Mouse (Mus musculus): ENCODE data around the gene Cdiptos. TPM values are rescaled to one million over a fixed set of nuclear protein-coding genes. Genes with fewer than 3 reads are reported as not detected.

The Cdiptos gene
- polyA plus RNA-seq, 1 experiment from 2014 or later: 1.6 TPM

GRCm38 (mm10) chr7:127004122-127004875 lies 28.4 kb upstream of the Cdiptos start:
- 82% methylated on average over 4 of the region's 4 CpGs for WGBS
- H3K4me1 ChIP-seq (ENCODE audit: control insufficient read depth in 2 of 2, insufficient read depth in 2 of 2, low read length in 2 of 2): peaks cover 8 to 9% of the 10 kb centered on the region in 2 experiments
- H3K9ac ChIP-seq (ENCODE audit: low read length): no peak overlapping the region
- no peak for ATAC-seq (ENCODE audit: insufficient number of reproducible peaks, insufficient read depth, low FRiP score, low read depth)
- no peak overlapping the region for H3K4me2 ChIP-seq (ENCODE audit: low read length)
- H3K36me3 ChIP-seq (ENCODE audit: control insufficient read depth, insufficient read depth, low read length): no peaks in the 10 kb centered on the region
- H3K27ac ChIP-seq (replicated peaks in 1 of 2; ENCODE audit: control insufficient read depth in 1 of 2, insufficient read depth in 1 of 2, low read depth in 2 of 2, low read length in 2 of 2): no peak overlapping the region
- H3K4me3 ChIP-seq (ENCODE audit: control insufficient read depth in 1 of 2, insufficient read depth in 1 of 2, low read depth in 1 of 2, low read length in 2 of 2): no peak overlapping the region
- H3K27me3 ChIP-seq (ENCODE audit: control insufficient read depth, insufficient read depth, low read length): no peaks in the 10 kb centered on the region
- H3K9me3 ChIP-seq (ENCODE audit: control insufficient read depth, low read length): no peaks in the 10 kb centered on the region

- peaks cover 5 to 8% of the 10 kb centered on the region in 2 experiments for H3K4me1 ChIP-seq (ENCODE audit: control insufficient read depth in 2 of 2, insufficient read depth in 2 of 2, low read length in 2 of 2)
- no peak overlapping the region for H3K9ac ChIP-seq (ENCODE audit: low read length)
- no peak overlapping the region for H3K4me3 ChIP-seq (ENCODE audit: control insufficient read depth in 1 of 2, insufficient read depth in 1 of 2, low read depth in 1 of 2, low read length in 2 of 2)
- ATAC-seq (ENCODE audit: insufficient number of reproducible peaks, insufficient read depth, low FRiP score, low read depth): no peak
- no peaks in the 10 kb centered on the region for H3K36me3 ChIP-seq (ENCODE audit: control insufficient read depth, insufficient read depth, low read length)
- H3K4me2 ChIP-seq (ENCODE audit: low read length): no peak overlapping the region
- WGBS: 90% methylated on average over 5 of the region's 5 CpGs
- H3K27me3 ChIP-seq (ENCODE audit: control insufficient read depth, insufficient read depth, low read length): no peaks in the 10 kb centered on the region
- no peak overlapping the region for H3K27ac ChIP-seq (replicated peaks in 1 of 2; ENCODE audit: control insufficient read depth in 1 of 2, insufficient read depth in 1 of 2, low read depth in 2 of 2, low read length in 2 of 2)
- no peaks in the 10 kb centered on the region for H3K9me3 ChIP-seq (ENCODE audit: control insufficient read depth, low read length)
These were observed 27.7 kb upstream of the Cdiptos start for GRCm38 (mm10) chr7:127003620-127004019.

- no peak overlapping the region for H3K27ac ChIP-seq (replicated peaks in 1 of 2; ENCODE audit: control insufficient read depth in 1 of 2, insufficient read depth in 1 of 2, low read depth in 2 of 2, low read length in 2 of 2)
- no peak for ATAC-seq (ENCODE audit: insufficient number of reproducible peaks, insufficient read depth, low FRiP score, low read depth)
- H3K4me2 ChIP-seq (ENCODE audit: low read length): no peak overlapping the region
- H3K4me3 ChIP-seq (ENCODE audit: control insufficient read depth in 1 of 2, insufficient read depth in 1 of 2, low read depth in 1 of 2, low read length in 2 of 2): no peak overlapping the region
- WGBS: 71% methylated on average over 10 of the region's 10 CpGs
- peaks cover 12% of the 10 kb centered on the region; the same call in 1 of the 2 replicates for H3K36me3 ChIP-seq (ENCODE audit: control insufficient read depth, insufficient read depth, low read length)
- no peak overlapping the region for H3K9ac ChIP-seq (ENCODE audit: low read length)
- H3K9me3 ChIP-seq (ENCODE audit: control insufficient read depth, low read length): peaks cover 4% of the 10 kb centered on the region; the same call in 1 of the 2 replicates
- no peaks in the 10 kb centered on the region for H3K4me1 ChIP-seq (ENCODE audit: control insufficient read depth in 2 of 2, insufficient read depth in 2 of 2, low read length in 2 of 2)
- H3K27me3 ChIP-seq (ENCODE audit: control insufficient read depth, insufficient read depth, low read length): no peaks in the 10 kb centered on the region
These were observed 23.7 kb upstream of the Cdiptos start for GRCm38 (mm10) chr7:126999568-126999967.

GRCm38 (mm10) chr7:126996449-126996848 lies 20.6 kb upstream of the Cdiptos start:
- 81% methylated on average over 4 of the region's 4 CpGs for WGBS
- no peak overlapping the region for H3K27ac ChIP-seq (replicated peaks in 1 of 2; ENCODE audit: control insufficient read depth in 1 of 2, insufficient read depth in 1 of 2, low read depth in 2 of 2, low read length in 2 of 2)
- H3K4me2 ChIP-seq (ENCODE audit: low read length): no peak overlapping the region
- H3K4me3 ChIP-seq (ENCODE audit: control insufficient read depth in 1 of 2, insufficient read depth in 1 of 2, low read depth in 1 of 2, low read length in 2 of 2): no peak overlapping the region
- H3K9me3 ChIP-seq (ENCODE audit: control insufficient read depth, low read length): peaks cover 4% of the 10 kb centered on the region; the same call in 1 of the 2 replicates
- H3K36me3 ChIP-seq (ENCODE audit: control insufficient read depth, insufficient read depth, low read length): peaks cover 12% of the 10 kb centered on the region; the same call in 1 of the 2 replicates
- no peaks in the 10 kb centered on the region for H3K4me1 ChIP-seq (ENCODE audit: control insufficient read depth in 2 of 2, insufficient read depth in 2 of 2, low read length in 2 of 2)
- no peak overlapping the region for H3K9ac ChIP-seq (ENCODE audit: low read length)
- ATAC-seq (ENCODE audit: insufficient number of reproducible peaks, insufficient read depth, low FRiP score, low read depth): no peak
- H3K27me3 ChIP-seq (ENCODE audit: control insufficient read depth, insufficient read depth, low read length): no peaks in the 10 kb centered on the region

- no peaks in the 10 kb centered on the region for H3K27me3 ChIP-seq (ENCODE audit: control insufficient read depth, insufficient read depth, low read length)
- 65% methylated on average over 8 of the region's 8 CpGs for WGBS
- 0 out of 2 replicates have a peak, but pooled peaks cover 2% of the 10 kb centered on the region for H3K36me3 ChIP-seq (ENCODE audit: control insufficient read depth, insufficient read depth, low read length)
- H3K9ac ChIP-seq (ENCODE audit: low read length): no peak overlapping the region
- no peak overlapping the region for H3K4me2 ChIP-seq (ENCODE audit: low read length)
- 0 out of 4 replicates have a peak, but pooled peaks cover 0 to 5% of the 10 kb centered on the region in 2 experiments for H3K4me1 ChIP-seq (ENCODE audit: control insufficient read depth in 2 of 2, insufficient read depth in 2 of 2, low read length in 2 of 2)
- H3K27ac ChIP-seq (replicated peaks in 1 of 2; ENCODE audit: control insufficient read depth in 1 of 2, insufficient read depth in 1 of 2, low read depth in 2 of 2, low read length in 2 of 2): no peak overlapping the region
- H3K4me3 ChIP-seq (ENCODE audit: control insufficient read depth in 1 of 2, insufficient read depth in 1 of 2, low read depth in 1 of 2, low read length in 2 of 2): no peak overlapping the region
- no peak for ATAC-seq (ENCODE audit: insufficient number of reproducible peaks, insufficient read depth, low FRiP score, low read depth)
- H3K9me3 ChIP-seq (ENCODE audit: control insufficient read depth, low read length): no peaks in the 10 kb centered on the region
These were observed 12.9 kb upstream of the Cdiptos start for GRCm38 (mm10) chr7:126988816-126989215.

- H3K36me3 ChIP-seq (ENCODE audit: control insufficient read depth, insufficient read depth, low read length): 0 out of 2 replicates have a peak, but pooled peaks cover 5% of the 10 kb centered on the region
- H3K4me2 ChIP-seq (ENCODE audit: low read length): no peak overlapping the region
- 0 out of 4 replicates have a peak, but pooled peaks cover 0 to 5% of the 10 kb centered on the region in 2 experiments for H3K4me1 ChIP-seq (ENCODE audit: control insufficient read depth in 2 of 2, insufficient read depth in 2 of 2, low read length in 2 of 2)
- H3K9me3 ChIP-seq (ENCODE audit: control insufficient read depth, low read length): no peaks in the 10 kb centered on the region
- H3K4me3 ChIP-seq (ENCODE audit: control insufficient read depth in 1 of 2, insufficient read depth in 1 of 2, low read depth in 1 of 2, low read length in 2 of 2): no peak overlapping the region
- 42% methylated on average over 9 of the region's 9 CpGs for WGBS
- no peak for ATAC-seq (ENCODE audit: insufficient number of reproducible peaks, insufficient read depth, low FRiP score, low read depth)
- no peak overlapping the region for H3K9ac ChIP-seq (ENCODE audit: low read length)
- no peaks in the 10 kb centered on the region for H3K27me3 ChIP-seq (ENCODE audit: control insufficient read depth, insufficient read depth, low read length)
- no peak overlapping the region for H3K27ac ChIP-seq (replicated peaks in 1 of 2; ENCODE audit: control insufficient read depth in 1 of 2, insufficient read depth in 1 of 2, low read depth in 2 of 2, low read length in 2 of 2)
These were observed 10.4 kb upstream of the Cdiptos start for GRCm38 (mm10) chr7:126986319-126986718.

- Histone ChIP-seq H3K27ac (replicated peaks in 1 of 2; ENCODE audit: control insufficient read depth in 1 of 2, insufficient read depth in 1 of 2, low read depth in 2 of 2, low read length in 2 of 2) (no peak overlapping the region), H3K4me1 (ENCODE audit: control insufficient read depth in 2 of 2, insufficient read depth in 2 of 2, low read length in 2 of 2) (0 out of 4 replicates have a peak, but pooled peaks cover 0 to 5% of the 10 kb centered on the region in 2 experiments), H3K9ac (ENCODE audit: low read length) (no peak overlapping the region), H3K4me3 (ENCODE audit: control insufficient read depth in 1 of 2, insufficient read depth in 1 of 2, low read depth in 1 of 2, low read length in 2 of 2) (no peak overlapping the region), H3K9me3 (ENCODE audit: control insufficient read depth, low read length) (no peaks in the 10 kb centered on the region), H3K36me3 (ENCODE audit: control insufficient read depth, insufficient read depth, low read length) (peaks cover 15% of the 10 kb centered on the region), H3K4me2 (ENCODE audit: low read length) (no peak overlapping the region), H3K27me3 (ENCODE audit: control insufficient read depth, insufficient read depth, low read length) (no peaks in the 10 kb centered on the region)
- WGBS: 37% methylated on average over 10 of the region's 10 CpGs
- no peak for ATAC-seq (ENCODE audit: insufficient number of reproducible peaks, insufficient read depth, low FRiP score, low read depth)
These were observed 9.0 kb upstream of the Cdiptos start for GRCm38 (mm10) chr7:126984667-126985444.

Measured in heart, embryonic 14.5 days (tissue).